Mouse (Mus musculus): ENCODE results near the gene Nxph1. TPM values are rescaled to one million over a fixed set of nuclear protein-coding genes. Genes with fewer than 3 reads are reported as not detected.
A peak's percentile ranks its signal among the peaks of the same experiment; 100 is the strongest.

The Nxph1 gene
- polyA plus RNA-seq, 1 experiment from 2014 or later: 1.6 TPM

DNA sequence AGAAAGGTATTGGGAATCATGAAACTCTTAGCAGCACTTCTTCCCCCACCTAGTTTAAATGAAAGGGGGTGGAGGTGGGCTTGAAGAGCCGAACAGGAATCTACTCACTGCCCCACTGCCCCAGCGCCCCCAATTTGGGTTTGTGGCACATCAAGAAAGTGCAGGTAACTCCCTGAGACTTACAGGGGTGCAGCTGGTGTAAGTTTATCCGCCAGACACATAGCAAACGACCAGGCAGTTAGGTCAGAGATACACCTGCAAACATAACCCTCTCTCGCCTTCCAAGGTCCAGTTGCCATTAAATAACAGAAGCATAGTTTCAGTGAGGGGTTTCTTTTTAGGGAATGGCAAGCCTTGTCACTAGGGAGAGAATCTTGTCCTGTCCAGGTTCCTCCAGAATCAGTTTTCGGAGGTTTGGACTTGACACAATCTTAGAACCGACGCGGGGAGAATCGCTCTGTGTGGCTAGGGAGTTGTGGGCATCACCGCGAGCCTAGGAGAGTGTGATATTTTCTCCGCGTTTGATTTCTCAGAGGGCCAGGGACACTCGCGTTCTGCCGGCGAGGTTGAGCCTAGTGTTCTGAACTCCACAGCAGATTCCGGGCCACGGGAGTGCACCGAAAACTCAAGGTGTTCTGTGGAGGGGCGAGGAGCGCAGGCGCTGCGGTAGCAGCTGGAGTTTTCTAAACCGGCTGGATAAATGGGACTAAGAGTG, 2.5 kb downstream of the Nxph1 start:
- H3K27ac ChIP-seq: no peak overlapping the region
- peaks cover 34% of the 10 kb centered on the region for H3K4me1 ChIP-seq
- H3K9me3 ChIP-seq: no peaks in the 10 kb centered on the region
- H3K4me3 ChIP-seq: peak overlapping the region; percentile 39
- H3K9ac ChIP-seq: no peak overlapping the region
- WGBS: 1% methylated on average over 26 of the region's 26 CpGs
- peaks cover 96% of the 10 kb centered on the region for H3K27me3 ChIP-seq
- H3K4me2 ChIP-seq (replicated peaks): peak overlapping the region; percentile 65
- no peaks in the 10 kb centered on the region for H3K36me3 ChIP-seq
- ATAC-seq (ENCODE audit: low FRiP score, low read depth): no peak

DNA sequence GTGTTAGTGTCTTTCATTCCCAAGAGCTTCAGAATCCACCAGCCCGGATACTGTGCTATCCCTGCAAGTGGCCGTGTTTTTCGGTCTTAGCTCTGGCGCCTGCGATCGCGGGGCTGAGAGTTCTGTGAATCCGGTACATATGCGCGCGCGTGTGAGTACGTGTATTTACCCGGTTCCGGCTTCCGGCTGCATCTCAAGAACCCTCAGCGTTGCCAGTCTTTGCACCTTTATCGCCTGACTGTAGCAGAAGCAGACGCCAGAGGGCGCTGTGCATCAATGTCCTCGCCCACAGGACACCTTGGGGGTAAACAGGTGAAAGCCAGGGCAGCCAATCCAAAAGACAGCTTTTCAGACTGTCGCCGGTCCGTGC, 3.1 kb downstream of the Nxph1 start:
- Histone ChIP-seq H3K4me1 (peaks cover 34% of the 10 kb centered on the region), H3K9me3 (no peaks in the 10 kb centered on the region), H3K27me3 (peaks cover 97% of the 10 kb centered on the region), H3K4me2 (replicated peaks) (peak overlapping the region; percentile 65), H3K4me3 (peak overlapping the region; percentile 39), H3K27ac (no peak overlapping the region), H3K9ac (no peak overlapping the region), H3K36me3 (no peaks in the 10 kb centered on the region)
- ATAC-seq (ENCODE audit: low FRiP score, low read depth): no peak; the same call in 1 of the 2 replicates
- WGBS: under 1% methylated on average over 24 of the region's 24 CpGs

DNA sequence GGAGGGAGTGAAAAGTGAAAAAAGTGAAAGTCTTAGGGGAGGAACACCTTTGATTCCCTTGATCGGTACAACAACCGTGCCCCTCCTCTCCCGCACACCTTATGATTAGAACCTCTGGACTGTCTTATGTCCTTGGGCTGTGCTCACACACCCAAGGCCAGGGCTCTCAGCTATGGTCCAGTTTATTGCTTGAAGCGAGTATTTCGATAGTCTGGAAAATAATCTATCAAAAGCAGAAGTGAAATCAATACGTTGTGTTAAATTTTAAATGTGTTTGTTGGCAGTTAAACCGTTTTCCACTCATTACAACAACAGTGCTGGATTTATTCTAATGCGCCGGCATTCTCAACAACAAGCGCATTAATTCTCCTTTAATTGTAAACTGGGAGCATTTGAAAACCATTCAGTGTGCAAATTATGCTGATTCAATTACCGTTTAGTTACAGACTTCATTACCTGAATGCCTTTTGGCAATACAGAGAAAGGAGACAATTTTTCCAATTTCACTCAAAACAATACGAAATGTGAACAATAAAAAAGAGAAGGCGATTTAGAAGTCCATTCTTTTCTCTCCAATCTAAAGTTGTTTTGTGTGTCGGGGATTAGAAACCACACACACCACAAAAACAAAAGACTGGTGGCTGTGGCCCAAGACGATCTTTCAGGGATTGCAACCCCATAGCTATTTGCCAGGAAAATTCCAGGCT, 3.8 kb downstream of the Nxph1 start:
- Histone ChIP-seq H3K9me3 (no peaks in the 10 kb centered on the region), H3K36me3 (no peaks in the 10 kb centered on the region), H3K4me1 (peaks cover 34% of the 10 kb centered on the region), H3K27ac (no peak overlapping the region), H3K4me2 (replicated peaks) (no peak overlapping the region), H3K9ac (no peak overlapping the region), H3K4me3 (peak overlapping the region; percentile 39; the same call in 1 of the 2 replicates), H3K27me3 (peaks cover 98% of the 10 kb centered on the region)
- WGBS: 18% methylated on average over 15 of the region's 15 CpGs
- no peak for ATAC-seq (ENCODE audit: low FRiP score, low read depth)

DNA sequence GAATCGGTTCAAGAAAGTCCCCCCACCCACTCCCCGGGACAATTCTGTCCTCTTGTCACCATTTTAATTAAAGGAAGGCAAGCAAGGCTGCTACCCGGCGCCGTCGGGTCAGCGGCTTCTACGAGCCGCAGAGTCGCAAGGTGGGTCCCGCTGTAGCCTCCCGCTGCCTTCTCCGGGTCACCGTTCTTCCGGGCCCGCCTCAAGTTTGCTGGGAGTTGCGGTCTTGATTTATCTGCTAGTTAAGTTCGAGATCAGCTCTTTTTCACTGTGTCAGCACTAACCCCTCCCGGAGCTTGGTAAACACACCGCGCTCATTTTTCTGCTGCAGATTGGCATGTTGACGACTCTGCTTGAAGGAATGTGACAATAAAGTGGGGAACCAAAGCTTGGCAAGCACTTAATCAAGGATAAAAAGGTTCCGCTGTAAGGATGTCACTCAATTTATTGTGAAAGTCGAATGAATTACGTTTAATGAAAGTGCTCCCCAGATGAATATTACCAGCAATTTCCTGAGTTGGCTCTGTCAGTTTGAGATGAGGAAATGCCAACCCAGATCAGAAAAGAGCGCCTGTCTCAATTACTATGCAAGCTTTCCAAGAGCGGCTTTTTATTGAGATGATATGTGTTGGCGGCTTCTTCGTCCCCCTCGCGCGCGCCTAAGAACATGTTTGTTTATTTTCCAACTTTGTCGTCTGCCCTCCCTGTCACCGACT, 7.7 kb downstream of the Nxph1 start:
- H3K4me2 ChIP-seq (replicated peaks): no peak overlapping the region
- WGBS: 1% methylated on average over 35 of the region's 35 CpGs

DNA sequence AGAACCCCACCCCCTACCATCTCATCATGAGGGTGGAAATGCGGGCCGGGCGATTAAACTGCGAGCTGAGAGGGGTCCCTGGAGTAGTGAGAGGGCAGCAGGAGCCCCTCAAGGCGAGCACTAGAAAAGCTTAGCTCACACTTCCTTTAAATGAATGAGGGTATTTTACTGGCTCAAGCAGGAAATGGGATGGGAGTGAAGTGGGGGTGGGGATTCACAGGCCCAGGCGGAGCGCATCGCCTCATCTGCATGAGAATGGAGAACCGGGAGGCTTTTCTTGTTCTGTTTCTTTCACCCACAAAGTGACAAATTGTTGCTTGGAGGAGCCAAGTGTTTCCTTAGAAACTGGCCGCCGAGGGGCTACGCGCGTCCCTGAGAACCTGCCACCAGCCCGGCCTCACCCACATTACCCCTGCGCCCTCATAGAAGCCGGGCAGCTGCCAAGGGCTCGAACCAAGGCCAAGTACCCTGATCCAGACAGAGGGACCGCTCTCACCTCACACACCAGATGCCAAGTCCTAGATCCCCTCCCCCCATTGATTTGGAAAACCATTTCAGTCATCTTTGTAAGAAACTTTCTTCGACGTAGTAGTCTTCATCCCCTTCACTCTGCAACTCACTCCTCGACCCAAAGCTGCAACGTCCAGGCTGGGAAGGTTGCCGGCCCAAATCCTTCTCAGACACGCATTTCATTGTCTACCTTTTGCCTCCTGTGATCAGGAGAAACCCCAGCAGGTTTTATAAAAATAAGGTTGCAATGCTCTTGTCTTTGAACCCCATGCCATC, 8.7 kb downstream of the Nxph1 start:
- Histone ChIP-seq H3K27ac (no peak overlapping the region), H3K27me3 (peaks cover 80% of the 10 kb centered on the region), H3K9me3 (no peaks in the 10 kb centered on the region), H3K36me3 (no peaks in the 10 kb centered on the region), H3K4me2 (replicated peaks) (no peak overlapping the region), H3K9ac (no peak overlapping the region), H3K4me1 (peaks cover 10% of the 10 kb centered on the region; the same call in 1 of the 2 replicates), H3K4me3 (no peak overlapping the region)
- no peak for ATAC-seq (ENCODE audit: low FRiP score, low read depth)
- WGBS: 2% methylated on average over 25 of the region's 25 CpGs

More for the DNA sequence above, 7.7 kb downstream of the Nxph1 start:
- Histone ChIP-seq H3K27ac (no peak overlapping the region), H3K4me3 (no peak overlapping the region), H3K9ac (no peak overlapping the region), H3K4me1 (peaks cover 17% of the 10 kb centered on the region), H3K9me3 (no peaks in the 10 kb centered on the region), H3K36me3 (no peaks in the 10 kb centered on the region), H3K27me3 (peaks cover 88% of the 10 kb centered on the region)
- no peak for ATAC-seq (ENCODE audit: low FRiP score, low read depth)

DNA sequence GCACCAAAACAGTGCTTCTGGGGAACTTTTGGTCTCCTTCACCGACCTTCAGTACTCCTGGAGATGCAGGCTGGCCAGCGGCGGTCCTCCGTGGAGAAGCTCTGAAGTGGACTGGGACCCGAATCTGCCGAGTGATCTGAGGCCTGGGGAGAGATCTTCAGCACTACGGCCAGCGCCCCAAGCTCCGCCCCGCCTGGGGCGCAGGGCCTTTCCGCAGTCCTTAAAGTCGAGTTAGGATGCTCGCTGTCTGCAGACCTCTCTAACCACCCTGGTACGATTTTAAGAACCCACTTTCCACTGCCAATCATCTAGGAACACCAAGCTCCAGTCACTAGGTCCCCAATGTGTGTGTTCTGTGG, 9.3 kb downstream of the Nxph1 start:
- Histone ChIP-seq H3K9me3 (no peaks in the 10 kb centered on the region), H3K4me2 (replicated peaks) (peak overlapping the region; percentile 48), H3K36me3 (no peaks in the 10 kb centered on the region), H3K4me1 (peaks cover 10% of the 10 kb centered on the region; the same call in 1 of the 2 replicates), H3K4me3 (peak overlapping the region; percentile 21; the same call in 1 of the 2 replicates), H3K9ac (no peak overlapping the region), H3K27ac (no peak overlapping the region), H3K27me3 (peaks cover 80% of the 10 kb centered on the region)
- WGBS: under 1% methylated on average over 15 of the region's 15 CpGs
- ATAC-seq (ENCODE audit: low FRiP score, low read depth): peak; percentile 48; the same call in 1 of the 2 replicates

DNA sequence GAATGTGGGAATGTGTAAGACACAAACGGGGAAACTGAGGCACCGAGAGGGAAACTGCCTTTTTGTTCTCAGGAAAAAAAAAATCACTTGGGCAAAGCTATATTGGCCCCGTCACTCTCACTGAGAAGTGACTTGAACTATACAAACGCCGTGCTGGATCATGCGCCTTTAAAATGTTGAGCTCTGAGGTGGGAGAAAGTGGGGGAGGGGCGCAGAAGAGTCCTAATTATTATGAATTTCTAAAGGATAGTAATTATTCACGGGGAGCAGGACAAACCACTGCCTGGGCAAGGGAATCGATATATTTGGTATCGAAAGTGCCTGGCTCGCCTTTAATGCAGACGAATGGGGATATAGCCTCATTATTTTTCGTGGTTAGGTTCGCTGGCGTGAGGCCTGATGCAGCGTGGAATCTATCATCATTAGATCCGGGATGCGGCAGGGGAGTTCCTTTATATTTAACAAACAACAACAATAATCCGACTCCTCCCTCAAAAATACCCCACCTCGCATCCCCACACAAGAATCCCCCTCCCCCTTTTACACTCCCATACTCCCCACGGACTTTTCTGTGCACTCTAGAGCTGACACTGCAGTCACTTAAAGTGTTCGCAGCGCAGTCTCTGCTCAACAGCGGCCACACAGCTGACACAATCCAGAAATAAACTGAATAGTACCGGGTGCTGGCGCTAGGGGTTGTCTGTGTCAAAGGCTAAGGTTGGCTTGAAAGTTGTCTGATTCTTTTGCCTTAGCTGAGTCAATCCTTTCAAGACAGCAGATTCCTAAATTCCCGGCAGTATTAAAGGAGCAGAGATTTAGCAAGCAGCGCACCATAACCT, 10.1 kb downstream of the Nxph1 start:
- H3K27ac ChIP-seq: no peak overlapping the region
- WGBS: 2% methylated on average over 28 of the region's 28 CpGs
- H3K27me3 ChIP-seq: peaks cover 75% of the 10 kb centered on the region
- 0 out of 2 replicates have a peak, but pooled peaks have one; percentile 51 for ATAC-seq (ENCODE audit: low FRiP score, low read depth)
- H3K9ac ChIP-seq: no peak overlapping the region
- H3K4me3 ChIP-seq: 0 out of 2 replicates have a peak overlapping the region, but pooled peaks have one; percentile 21
- H3K36me3 ChIP-seq: no peaks in the 10 kb centered on the region
- H3K4me2 ChIP-seq (replicated peaks): peak overlapping the region; percentile 48
- H3K9me3 ChIP-seq: no peaks in the 10 kb centered on the region
- peaks cover 10% of the 10 kb centered on the region; the same call in 1 of the 2 replicates for H3K4me1 ChIP-seq

DNA sequence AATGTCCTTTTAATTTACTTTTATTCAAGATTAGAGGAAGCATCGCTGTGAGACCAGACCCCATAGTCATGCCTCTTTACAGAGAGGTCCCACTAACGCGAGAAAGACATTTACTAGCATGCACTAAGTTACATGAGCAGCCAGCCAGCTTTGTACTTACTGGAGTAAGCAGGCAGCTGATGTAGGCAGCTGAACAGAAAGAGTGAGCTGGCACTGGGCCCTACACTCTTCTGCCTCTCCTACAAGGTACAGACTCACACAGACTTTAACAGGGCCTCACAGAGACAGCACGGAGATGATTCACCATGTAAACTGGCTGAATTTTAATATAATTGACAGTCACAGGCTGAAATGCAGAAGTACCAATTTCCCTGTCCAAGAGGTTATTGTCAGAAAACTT, 11.6 kb downstream of the Nxph1 start:
- H3K9me3 ChIP-seq: no peaks in the 10 kb centered on the region
- no peaks in the 10 kb centered on the region for H3K36me3 ChIP-seq
- no peak overlapping the region for H3K4me2 ChIP-seq (replicated peaks)
- H3K27me3 ChIP-seq: peaks cover 61% of the 10 kb centered on the region
- H3K4me1 ChIP-seq: peaks cover 10% of the 10 kb centered on the region; the same call in 1 of the 2 replicates
- WGBS: 76% methylated on average over 4 of the region's 4 CpGs
- H3K4me3 ChIP-seq: no peak overlapping the region
- no peak overlapping the region for H3K27ac ChIP-seq
- H3K9ac ChIP-seq: no peak overlapping the region
- ATAC-seq (ENCODE audit: low FRiP score, low read depth): no peak

DNA sequence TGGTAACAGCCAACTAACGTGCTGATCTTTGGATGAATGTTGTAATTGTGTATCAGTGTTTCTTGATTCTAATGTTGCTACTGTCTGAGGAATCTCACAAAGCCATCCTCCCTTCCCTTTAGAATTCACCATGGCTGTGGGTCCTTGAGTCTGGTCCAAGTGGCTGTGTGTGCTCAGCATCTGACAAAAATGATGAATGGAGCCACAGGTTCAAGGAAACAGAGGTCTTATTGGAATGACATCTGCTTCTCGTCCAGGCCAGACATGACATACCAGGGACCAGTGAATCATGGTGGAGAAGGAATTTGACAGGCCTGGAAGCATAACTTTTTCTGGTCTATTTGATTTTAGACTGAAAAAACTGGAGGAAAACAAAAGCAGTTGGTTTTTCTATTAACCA, 22.3 kb downstream of the Nxph1 start:
- Histone ChIP-seq H3K9ac (no peak overlapping the region), H3K9me3 (no peaks in the 10 kb centered on the region), H3K36me3 (no peaks in the 10 kb centered on the region), H3K27me3 (no peaks in the 10 kb centered on the region), H3K27ac (no peak overlapping the region), H3K4me1 (no peaks in the 10 kb centered on the region), H3K4me3 (no peak overlapping the region), H3K4me2 (replicated peaks) (no peak overlapping the region)
- WGBS: 48% methylated on average over 2 of the region's 2 CpGs
- no peak for ATAC-seq (ENCODE audit: low FRiP score, low read depth)

DNA sequence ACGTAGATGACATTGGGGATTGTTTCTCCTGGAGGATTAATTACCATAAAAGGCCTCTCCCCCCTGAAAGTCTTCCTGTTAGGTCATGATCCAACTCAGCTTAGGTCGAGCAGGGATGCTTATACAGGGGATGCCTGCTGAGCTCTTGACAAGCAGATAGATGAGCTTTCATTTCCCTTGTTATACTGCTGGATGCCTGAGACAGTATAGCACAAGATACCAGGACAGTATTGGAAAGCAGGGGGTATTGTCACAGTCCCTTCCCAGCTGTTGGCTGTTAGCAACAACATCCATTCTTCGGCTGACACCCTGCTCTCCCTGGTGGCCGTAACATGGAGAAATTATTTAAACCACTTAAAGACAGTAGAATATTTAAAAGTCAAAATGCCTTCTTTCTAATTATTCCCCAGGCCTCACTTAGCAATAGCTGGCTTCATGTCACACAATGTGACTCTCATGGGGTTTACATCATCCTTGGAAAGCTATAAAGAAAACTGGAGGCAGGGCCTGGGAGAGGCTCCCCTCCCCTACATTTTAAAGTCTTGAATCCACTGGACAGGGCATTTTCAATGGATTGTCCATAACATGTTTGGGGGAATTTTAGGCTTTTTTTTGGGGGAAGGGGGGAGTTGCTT, 31.1 kb downstream of the Nxph1 start:
- ATAC-seq (ENCODE audit: low FRiP score, low read depth): no peak
- no peak overlapping the region for H3K4me2 ChIP-seq (replicated peaks)
- H3K36me3 ChIP-seq: no peaks in the 10 kb centered on the region
- no peaks in the 10 kb centered on the region for H3K4me1 ChIP-seq
- H3K27me3 ChIP-seq: no peaks in the 10 kb centered on the region
- no peak overlapping the region for H3K27ac ChIP-seq
- WGBS: 45% methylated on average over 4 of the region's 4 CpGs
- no peak overlapping the region for H3K9ac ChIP-seq
- no peaks in the 10 kb centered on the region for H3K9me3 ChIP-seq
- no peak overlapping the region for H3K4me3 ChIP-seq
